Mouse (Mus musculus): Measurements from ENCODE around the gene Gm6583. TPM values are rescaled to one million over a fixed set of nuclear protein-coding genes. Genes with fewer than 3 reads are reported as not detected.

The Gm6583 gene
- polyA plus RNA-seq, 1 experiment from 2014 or later: 0.21 TPM

Other genes starting within 250 kb of the Gm6583 start
- gene Cryba4, start 103.5 kb downstream of the Gm6583 start, polyA plus RNA-seq (2015; fragmentation: Nextera tagmentation; extraction: Ambion mirVana): 1.2 and 1.3 TPM in 2 replicates
- gene Crybb1, start 100.2 kb downstream of the Gm6583 start, polyA plus RNA-seq (2015; fragmentation: Nextera tagmentation; extraction: Ambion mirVana): 6.6 and 7.7 TPM in 2 replicates
- gene Tpst2, start 79.3 kb downstream of the Gm6583 start, polyA plus RNA-seq (2015; fragmentation: Nextera tagmentation; extraction: Ambion mirVana): 35.6 and 35.9 TPM in 2 replicates
- 31.9 and 34.6 TPM in 2 replicates for gene Tfip11, start 29.7 kb downstream of the Gm6583 start, polyA plus RNA-seq (2015; fragmentation: Nextera tagmentation; extraction: Ambion mirVana)
- gene Srrd, start 13.0 kb downstream of the Gm6583 start, polyA plus RNA-seq (2015; fragmentation: Nextera tagmentation; extraction: Ambion mirVana): 58.3 and 60.8 TPM in 2 replicates
- 37.4 and 39.6 TPM in 2 replicates for gene Hps4, start 12.9 kb downstream of the Gm6583 start, polyA plus RNA-seq (2015; fragmentation: Nextera tagmentation; extraction: Ambion mirVana)
- 29.5 and 37.0 TPM in 2 replicates for gene Asphd2, start 38.8 kb upstream of the Gm6583 start, polyA plus RNA-seq (2015; fragmentation: Nextera tagmentation; extraction: Ambion mirVana)
- gene Gm6588, start 93.4 kb upstream of the Gm6583 start, polyA plus RNA-seq (2015; fragmentation: Nextera tagmentation; extraction: Ambion mirVana): 0.62 and 0.68 TPM in 2 replicates
- gene Sez6l, start 221.2 kb upstream of the Gm6583 start, polyA plus RNA-seq (2015; fragmentation: Nextera tagmentation; extraction: Ambion mirVana): 42.8 and 52.7 TPM in 2 replicates

Data from hindbrain, embryonic 16.5 days (tissue).